Mouse (Mus musculus) lung, embryonic 14.5 days (tissue): ENCODE measurements around the gene Sgsm2. TPM values are rescaled to one million over a fixed set of nuclear protein-coding genes. Genes with fewer than 3 reads are reported as not detected.
"Not testable (repeated sequence)": the region's sequence is repeated elsewhere in the genome, so short reads cannot be mapped to it uniquely, and the experiment has no call there.

ENCODE experiments used
- ATAC-seq: fragments of 200-750 bp; cut with Nextera tagmentation; 2 replicates; pipeline ENCODE4 v1.8.0; 2017; ENCODE audit warnings: mild to moderate bottlenecking, moderate TSS enrichment, moderate library complexity; ENCODE audit not compliant: insufficient read depth
- DNase-seq: peaks from one replicate; pipeline ENCODE4 v3.0.0-alpha.2; 2015
- H3K27ac ChIP-seq: fragments of 300-500 bp; sonication (generic); 2 replicates; pipeline ENCODE4 v1.5.1; 2014; ENCODE audit warnings: low read depth, mild to moderate bottlenecking, moderate library complexity
- H3K27me3 ChIP-seq: fragments of 300-500 bp; sonication (generic); 2 replicates; pipeline ENCODE4 v1.6.1; 2014; ENCODE audit warnings: low read length, control low read depth; ENCODE audit not compliant: insufficient read depth
- H3K36me3 ChIP-seq: fragments of 300-500 bp; sonication (generic); 2 replicates; pipeline ENCODE4 v1.6.1; 2014; ENCODE audit warnings: control low read depth; ENCODE audit not compliant: insufficient read depth
- H3K4me1 ChIP-seq: fragments of 300-500 bp; sonication (generic); 2 replicates; pipeline ENCODE4 v1.6.1; 2014; ENCODE audit warnings: antibody characterized with exemption, control low read depth; ENCODE audit not compliant: insufficient read depth
- H3K4me2 ChIP-seq: fragments of 300-500 bp; sonication (generic); 2 replicates; pipeline ENCODE4 v1.6.1; 2014; ENCODE audit warnings: mild to moderate bottlenecking
- H3K4me3 ChIP-seq: fragments of 300-500 bp; sonication (generic); 2 replicates; pipeline ENCODE4 v1.5.1; 2014; ENCODE audit warnings: low read depth, low read length
- H3K9ac ChIP-seq: fragments of 300-500 bp; sonication (generic); 2 replicates; pipeline ENCODE4 v1.6.1; 2014
- H3K9me3 ChIP-seq: fragments of 300-500 bp; sonication (generic); 2 replicates; pipeline ENCODE4 v1.6.1; 2016; ENCODE audit warnings: low read depth, low read length, control low read depth
- CTCF ChIP-seq: IDR thresholded peaks from 2 replicates; pipeline ENCODE4 v1.5.1; 2016; ENCODE audit warnings: antibody characterized with exemption, low read depth
- WGBS: fragments of 180-500 bp; shearing (Covaris S2); extraction: QIAGEN DNeasy Blood & Tissue Kit; methylation state at CpG from one replicate; pipeline ENCODE4 v1.1.7; 2014; 5-methylcytosine and 5-hydroxymethylcytosine counted together
- polyA plus RNA-seq: library from polyadenylated mRNA; unstranded; fragments of >200 nt; fragmentation: Nextera tagmentation; extraction: Ambion mirVana; gene quantifications from 2 replicates; pipeline ENCODE4 v1.2.1, GENCODE M21; 2014

Sgsm2 gene
- polyA plus RNA-seq, 1 experiment from 2014 or later, result 4.8 TPM

DNA sequence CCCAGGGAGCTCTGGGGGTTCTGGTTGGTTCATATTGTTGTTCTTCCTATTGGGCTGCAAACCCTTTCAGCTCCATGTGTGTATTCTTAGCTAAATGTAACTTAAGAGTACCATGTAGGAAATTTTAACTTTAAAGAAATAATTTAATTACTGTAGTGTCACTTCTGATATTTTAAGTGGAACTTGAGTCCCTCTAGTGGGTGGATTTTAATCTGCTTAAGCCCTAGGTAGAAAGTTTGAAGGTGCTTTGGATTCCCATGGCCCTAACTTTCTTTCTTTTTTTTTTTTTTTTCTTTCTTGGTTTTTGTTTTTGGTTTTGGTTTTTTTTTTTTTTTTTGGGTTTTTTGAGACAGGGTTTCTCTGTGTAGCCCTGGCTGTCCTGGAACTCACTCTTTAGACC, 81.1 kb downstream of the Sgsm2 start:
- Histone ChIP-seq H3K27me3 (no peaks in the 10 kb centered on the region), H3K4me1 (no peaks in the 10 kb centered on the region), H3K36me3 (peaks cover 48% of the 10 kb centered on the region), H3K4me3 (no peak overlapping the region), H3K27ac (no peak overlapping the region), H3K9me3 (no peaks in the 10 kb centered on the region), H3K4me2 (no peak overlapping the region), H3K9ac (no peak overlapping the region)
- TF ChIP-seq CTCF, result no peak
- no peak for ATAC-seq
- DNase-seq, result no peak

DNA sequence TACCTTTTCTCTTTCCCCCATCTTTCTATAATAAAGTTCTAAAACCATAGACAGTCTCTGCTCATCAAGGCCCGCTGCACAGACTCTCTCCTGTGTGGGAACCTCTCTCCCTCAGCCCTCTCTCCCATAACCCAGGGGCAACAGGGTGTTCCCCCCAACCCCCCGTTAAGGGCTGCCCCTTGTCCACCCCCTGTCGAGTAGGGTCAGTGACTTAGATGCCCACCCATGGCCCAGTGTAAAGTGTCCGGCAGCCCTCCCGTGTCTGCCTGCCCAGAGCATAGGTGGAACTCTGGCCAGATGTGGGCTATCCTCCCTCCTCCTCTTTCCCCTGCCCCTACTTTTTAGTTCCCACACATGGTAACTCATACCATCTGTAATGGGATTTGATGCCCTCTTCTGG, 85.3 kb downstream of the Sgsm2 start:
- no peak overlapping the region for H3K4me2 ChIP-seq
- WGBS, result 41% methylated on average over 5 of the region's 5 CpGs
- H3K27me3 ChIP-seq, result no peaks in the 10 kb centered on the region
- no peaks in the 10 kb centered on the region for H3K4me1 ChIP-seq
- H3K9ac ChIP-seq, result no peak overlapping the region
- H3K4me3 ChIP-seq, result no peak overlapping the region
- DNase-seq, result no peak
- ATAC-seq, result no peak
- no peaks in the 10 kb centered on the region for H3K9me3 ChIP-seq
- no peak overlapping the region for H3K27ac ChIP-seq
- H3K36me3 ChIP-seq, result peaks cover 43% of the 10 kb centered on the region
- no peak for TF ChIP-seq CTCF

DNA sequence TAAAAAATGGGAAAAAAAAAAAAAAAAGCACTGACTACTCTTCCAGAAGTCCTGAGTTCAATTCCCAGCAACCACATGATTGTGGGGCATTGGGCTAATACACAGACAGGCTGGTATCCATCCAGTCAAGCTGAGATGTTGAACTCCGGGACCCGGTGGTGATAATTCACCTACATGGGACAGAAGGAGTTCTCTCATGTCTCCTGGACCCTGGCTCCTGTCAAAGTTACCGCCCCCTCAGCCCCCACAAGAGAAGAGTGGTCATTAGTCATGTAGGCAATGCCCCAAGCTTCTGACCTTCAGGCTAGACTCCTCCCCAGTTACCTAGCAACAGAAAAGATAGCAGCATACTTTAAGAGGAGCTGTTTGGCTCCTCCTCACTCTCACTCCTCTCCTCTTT, 85.8 kb downstream of the Sgsm2 start:
- H3K9me3 ChIP-seq, ATAC-seq, H3K4me3 ChIP-seq, H3K9ac ChIP-seq, H3K27ac ChIP-seq, DNase-seq, H3K27me3 ChIP-seq, H3K4me1 ChIP-seq, H3K4me2 ChIP-seq: not testable (repeated sequence)
- H3K36me3 ChIP-seq, result peaks cover 42% of the 10 kb centered on the region
- WGBS, result 36% methylated on average over 3 of the region's 3 CpGs

DNA sequence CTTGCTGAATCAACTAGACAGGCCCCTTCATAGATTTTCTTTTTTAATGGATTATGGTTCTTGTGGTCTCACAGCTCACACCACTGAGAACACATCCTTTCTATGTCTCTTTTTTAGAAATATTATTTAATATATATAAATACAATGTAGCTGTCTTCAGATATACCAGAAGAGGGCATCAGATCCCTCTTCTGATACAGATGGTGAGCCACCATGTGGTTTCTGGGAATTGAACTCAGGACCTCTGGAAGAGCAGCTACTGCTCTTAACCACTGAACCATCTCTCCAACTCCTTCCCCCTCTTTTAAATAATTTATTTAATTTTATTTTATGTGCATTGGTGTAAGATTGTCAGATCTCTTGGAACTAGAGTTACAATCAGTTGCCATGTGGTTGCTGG, 86.7 kb downstream of the Sgsm2 start:
- Histone ChIP-seq H3K4me3 (no peak overlapping the region), H3K27ac (no peak overlapping the region), H3K27me3 (no peaks in the 10 kb centered on the region), H3K9me3 (no peaks in the 10 kb centered on the region), H3K9ac (no peak overlapping the region), H3K36me3 (peaks cover 51% of the 10 kb centered on the region), H3K4me1 (no peaks in the 10 kb centered on the region), H3K4me2 (no peak overlapping the region)
- ATAC-seq, result no peak
- TF ChIP-seq CTCF, result no peak
- no peak for DNase-seq

DNA sequence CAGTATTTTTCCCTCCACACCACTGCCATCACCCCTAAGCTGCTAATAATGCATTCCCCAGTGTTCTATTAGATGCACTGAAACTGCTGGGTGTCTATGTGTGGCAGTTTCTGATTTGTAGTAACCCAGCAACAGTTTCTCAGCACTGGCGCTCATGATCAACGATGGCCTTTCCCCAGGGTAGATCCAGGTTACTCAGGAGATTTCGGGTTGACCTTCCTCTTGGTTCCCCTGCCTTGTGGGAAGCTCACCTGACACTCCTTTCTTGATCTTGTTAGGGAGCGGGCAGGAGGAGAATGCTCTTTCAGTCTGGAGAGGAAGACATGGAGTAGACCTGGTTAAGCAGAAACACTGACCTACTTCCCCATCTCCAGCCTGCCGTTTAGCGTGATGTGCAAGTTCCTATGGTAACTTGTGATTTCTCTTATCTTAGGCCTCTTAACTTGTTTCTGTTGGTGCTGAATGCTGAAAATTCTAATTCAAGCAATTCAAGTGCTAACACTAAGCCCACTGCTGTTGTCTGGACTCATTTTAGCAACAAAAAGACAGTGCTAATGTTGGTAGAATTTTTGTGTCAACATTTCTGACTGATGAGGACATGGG, 88.5 kb downstream of the Sgsm2 start:
- DNase-seq, result no peak
- H3K27me3 ChIP-seq, result no peaks in the 10 kb centered on the region
- ATAC-seq, result no peak
- WGBS, result 90% methylated on average over 6 of the region's 6 CpGs
- H3K9ac ChIP-seq, result no peak overlapping the region
- H3K9me3 ChIP-seq, result no peaks in the 10 kb centered on the region
- H3K4me3 ChIP-seq, result no peak overlapping the region
- no peaks in the 10 kb centered on the region for H3K4me1 ChIP-seq
- H3K27ac ChIP-seq, result no peak overlapping the region
- no peak overlapping the region for H3K4me2 ChIP-seq
- TF ChIP-seq CTCF, result no peak
- peaks cover 56% of the 10 kb centered on the region for H3K36me3 ChIP-seq

DNA sequence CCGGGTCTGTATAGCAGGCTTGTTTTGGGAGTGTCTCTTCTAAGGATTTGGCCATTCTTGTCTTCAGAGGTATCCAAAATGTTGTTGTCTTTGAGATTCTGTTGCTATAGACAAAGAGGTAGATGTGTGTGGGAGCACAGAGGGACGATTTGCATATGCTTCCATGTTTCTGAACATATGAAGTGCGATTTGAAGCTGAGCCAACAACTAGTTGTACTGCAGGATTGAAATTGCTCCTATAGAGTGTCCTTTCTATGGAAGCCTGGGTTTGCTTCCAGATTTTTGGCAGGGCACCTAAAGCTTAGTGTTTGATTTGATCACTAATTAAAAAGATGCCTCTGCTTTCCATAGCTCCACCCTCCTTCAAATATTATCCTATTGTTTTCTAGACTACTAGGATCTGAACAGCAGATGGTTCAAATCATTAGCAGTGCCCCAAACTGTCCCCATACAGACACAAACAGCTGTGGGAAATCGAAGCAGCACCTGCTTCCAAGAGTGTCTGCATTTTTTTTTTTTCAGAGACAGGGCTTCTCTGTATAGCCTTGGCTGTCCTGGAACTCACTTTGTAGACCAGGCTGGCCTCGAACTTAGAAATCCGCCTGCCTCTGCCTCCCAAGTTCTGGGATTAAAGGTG, 89.5 kb downstream of the Sgsm2 start:
- Histone ChIP-seq H3K4me2 (no peak overlapping the region), H3K9ac (no peak overlapping the region), H3K27me3 (no peaks in the 10 kb centered on the region), H3K27ac (no peak overlapping the region), H3K36me3 (peaks cover 57% of the 10 kb centered on the region), H3K4me3 (no peak overlapping the region), H3K4me1 (no peaks in the 10 kb centered on the region), H3K9me3 (no peaks in the 10 kb centered on the region)
- DNase-seq (peak; percentile 70), ATAC-seq (no peak)
- no peak for TF ChIP-seq CTCF
- 81% methylated on average over 6 of the region's 6 CpGs for WGBS

DNA sequence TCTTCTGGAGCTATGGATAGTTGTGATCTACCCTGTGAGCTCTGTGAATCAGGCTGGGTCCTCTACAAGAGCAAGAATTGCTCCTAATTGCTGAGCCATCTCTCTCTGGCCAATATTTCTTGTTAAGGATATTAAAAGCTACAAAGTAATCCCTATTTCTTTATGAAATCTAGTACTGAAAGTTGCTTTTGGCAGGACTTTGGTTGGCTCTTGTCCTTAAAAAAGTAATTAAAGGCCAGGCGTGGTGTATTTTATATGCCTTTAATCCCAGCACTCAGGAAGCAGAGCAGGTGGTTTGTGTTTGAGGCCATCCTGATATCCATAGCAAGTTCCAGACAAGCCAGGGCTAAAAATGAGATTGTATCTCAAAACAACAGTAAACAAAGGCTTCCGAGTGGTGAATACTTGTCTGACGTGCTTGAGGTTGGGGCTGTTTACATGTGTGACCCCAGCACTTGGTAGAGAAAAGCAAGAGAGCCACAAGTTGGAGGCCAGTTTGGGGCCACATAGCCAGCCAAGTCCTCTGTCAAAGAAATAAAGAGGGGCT, 92.7 kb downstream of the Sgsm2 start:
- Histone ChIP-seq H3K4me2 (no peak overlapping the region), H3K4me3 (no peak overlapping the region), H3K27ac (no peak overlapping the region), H3K27me3 (no peaks in the 10 kb centered on the region), H3K9me3 (no peaks in the 10 kb centered on the region), H3K36me3 (peaks cover 64% of the 10 kb centered on the region), H3K4me1 (no peaks in the 10 kb centered on the region), H3K9ac (no peak overlapping the region)
- no peak for TF ChIP-seq CTCF
- DNase-seq (no peak), ATAC-seq (no peak)
- 73% methylated on average over 3 of the region's 3 CpGs for WGBS
